Mouse (Mus musculus) brown adipose tissue, adult 24 weeks (tissue): ENCODE results near the gene Prom1. TPM values are rescaled to one million over a fixed set of nuclear protein-coding genes. Genes with fewer than 3 reads are reported as not detected.

ENCODE experiments used
- H3K27ac ChIP-seq: fragments of 200-500 bp; replicated peaks from 2 replicates; pipeline ENCODE4 v1.5.1; 2012; ENCODE audit warnings: low read depth, mild to moderate bottlenecking, low read length
- H3K4me1 ChIP-seq: fragments of 200-500 bp; 2 replicates; pipeline ENCODE4 v1.6.1; 2012; ENCODE audit warnings: low read length, mixed read lengths; ENCODE audit not compliant: control insufficient read depth, insufficient read depth, insufficient read length
- H3K4me3 ChIP-seq: fragments of 200-500 bp; 2 replicates; pipeline ENCODE4 v1.5.1; 2012; ENCODE audit warnings: low read depth, mild to moderate bottlenecking, low read length, moderate library complexity; ENCODE audit not compliant: insufficient read depth
- polyA plus RNA-seq: library from polyadenylated mRNA; stranded (reverse); fragments of >200 nt; gene quantifications from 2 replicates; pipeline ENCODE4 v1.2.4, GENCODE M21; 2012; ENCODE audit not compliant: missing spikeins, insufficient read depth, insufficient read length

The Prom1 gene
- polyA plus RNA-seq, 1 experiment, result not detected

- H3K27ac ChIP-seq, result no peak overlapping the region
- peaks cover 2% of the 10 kb centered on the region; the same call in 1 of the 2 replicates for H3K4me1 ChIP-seq
- peak overlapping the region; percentile 22 for H3K4me3 ChIP-seq
Observed at GRCm38 (mm10) chr5:44100544-44101230, 1.1 kb downstream of the Prom1 start.

- peak overlapping the region; percentile 22 for H3K4me3 ChIP-seq
- peaks cover 2% of the 10 kb centered on the region; the same call in 1 of the 2 replicates for H3K4me1 ChIP-seq
- no peak overlapping the region for H3K27ac ChIP-seq
Observed at GRCm38 (mm10) chr5:44100187-44100543, 1.7 kb downstream of the Prom1 start.

- Histone ChIP-seq H3K4me1 (peaks cover 2% of the 10 kb centered on the region; the same call in 1 of the 2 replicates), H3K27ac (no peak overlapping the region), H3K4me3 (no peak overlapping the region)
Observed at GRCm38 (mm10) chr5:44096996-44097395, 4.8 kb downstream of the Prom1 start.

- Histone ChIP-seq H3K4me3 (no peak overlapping the region), H3K27ac (no peak overlapping the region), H3K4me1 (peaks cover under 1% of the 10 kb centered on the region; the same call in 1 of the 2 replicates)
Observed at GRCm38 (mm10) chr5:44096106-44096505, 5.7 kb downstream of the Prom1 start.

GRCm38 (mm10) chr5:44095697-44096096, 6.1 kb downstream of the Prom1 start:
- no peaks in the 10 kb centered on the region for H3K4me1 ChIP-seq
- H3K4me3 ChIP-seq, result no peak overlapping the region
- no peak overlapping the region for H3K27ac ChIP-seq

- Histone ChIP-seq H3K4me3 (no peak overlapping the region), H3K4me1 (no peaks in the 10 kb centered on the region), H3K27ac (no peak overlapping the region)
Observed at GRCm38 (mm10) chr5:44087034-44087433, 14.8 kb downstream of the Prom1 start.

GRCm38 (mm10) chr5:44085871-44086270, 16.0 kb downstream of the Prom1 start:
- Histone ChIP-seq H3K4me1 (no peaks in the 10 kb centered on the region), H3K27ac (no peak overlapping the region)

GRCm38 (mm10) chr5:44081108-44081507, 20.7 kb downstream of the Prom1 start:
- Histone ChIP-seq H3K4me3 (no peak overlapping the region), H3K27ac (no peak overlapping the region), H3K4me1 (no peaks in the 10 kb centered on the region)

More at GRCm38 (mm10) chr5:44085871-44086270, 16.0 kb downstream of the Prom1 start:
- no peak overlapping the region for H3K4me3 ChIP-seq

- Histone ChIP-seq H3K4me1 (no peaks in the 10 kb centered on the region), H3K27ac (no peak overlapping the region), H3K4me3 (no peak overlapping the region)
Observed at GRCm38 (mm10) chr5:44080276-44081054, 21.4 kb downstream of the Prom1 start.

GRCm38 (mm10) chr5:44075432-44075831, 26.4 kb downstream of the Prom1 start:
- no peak overlapping the region for H3K27ac ChIP-seq
- H3K4me3 ChIP-seq, result no peak overlapping the region
- no peaks in the 10 kb centered on the region for H3K4me1 ChIP-seq

GRCm38 (mm10) chr5:44073634-44074033, 28.2 kb downstream of the Prom1 start:
- H3K27ac ChIP-seq, result no peak overlapping the region
- no peak overlapping the region for H3K4me3 ChIP-seq
- H3K4me1 ChIP-seq, result no peaks in the 10 kb centered on the region

- no peak overlapping the region for H3K4me3 ChIP-seq
- no peaks in the 10 kb centered on the region for H3K4me1 ChIP-seq
- H3K27ac ChIP-seq, result no peak overlapping the region
Observed at GRCm38 (mm10) chr5:44070529-44071133, 31.2 kb downstream of the Prom1 start.

GRCm38 (mm10) chr5:44058258-44058657, 43.6 kb downstream of the Prom1 start:
- no peaks in the 10 kb centered on the region for H3K4me1 ChIP-seq
- no peak overlapping the region for H3K4me3 ChIP-seq
- no peak overlapping the region for H3K27ac ChIP-seq

- Histone ChIP-seq H3K4me3 (no peak overlapping the region), H3K4me1 (no peaks in the 10 kb centered on the region), H3K27ac (no peak overlapping the region)
Observed at GRCm38 (mm10) chr5:44050213-44050612, 51.6 kb downstream of the Prom1 start.

- no peak overlapping the region for H3K27ac ChIP-seq
- no peaks in the 10 kb centered on the region for H3K4me1 ChIP-seq
- H3K4me3 ChIP-seq, result no peak overlapping the region
Observed at GRCm38 (mm10) chr5:44049395-44049976, 52.3 kb downstream of the Prom1 start.
